Mouse (Mus musculus) urinary bladder, postnatal 10 days (tissue): Measurements from ENCODE around the gene Sae1.
A peak's percentile ranks its signal among the peaks of the same experiment; 100 is the strongest.

Experiments
- DNase-seq: peaks from one replicate; pipeline ENCODE4 v3.0.0; 2022; ENCODE audit warnings: low spot score

The Sae1 gene

DNA sequence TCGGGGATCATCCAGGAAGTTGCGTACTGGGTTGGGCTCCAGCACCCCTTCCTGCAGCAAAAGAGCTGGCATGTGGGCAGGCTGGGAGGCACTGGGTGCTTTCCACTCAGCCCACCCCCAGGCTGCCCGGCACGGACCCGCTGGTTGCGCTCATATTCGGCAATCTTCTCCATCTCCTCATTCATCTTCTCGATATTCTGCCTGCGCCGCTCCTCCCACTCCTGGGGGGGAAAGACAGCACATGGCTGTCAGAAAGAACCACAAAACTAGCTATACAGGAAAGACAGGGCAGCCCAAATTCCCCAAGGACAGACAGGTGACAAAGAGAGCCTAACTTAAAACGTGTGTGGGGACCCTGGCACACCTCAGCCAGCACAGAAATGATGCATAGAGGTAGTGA is 106.9 kb downstream of the Sae1 start:
- DNase-seq, result no peak

DNA sequence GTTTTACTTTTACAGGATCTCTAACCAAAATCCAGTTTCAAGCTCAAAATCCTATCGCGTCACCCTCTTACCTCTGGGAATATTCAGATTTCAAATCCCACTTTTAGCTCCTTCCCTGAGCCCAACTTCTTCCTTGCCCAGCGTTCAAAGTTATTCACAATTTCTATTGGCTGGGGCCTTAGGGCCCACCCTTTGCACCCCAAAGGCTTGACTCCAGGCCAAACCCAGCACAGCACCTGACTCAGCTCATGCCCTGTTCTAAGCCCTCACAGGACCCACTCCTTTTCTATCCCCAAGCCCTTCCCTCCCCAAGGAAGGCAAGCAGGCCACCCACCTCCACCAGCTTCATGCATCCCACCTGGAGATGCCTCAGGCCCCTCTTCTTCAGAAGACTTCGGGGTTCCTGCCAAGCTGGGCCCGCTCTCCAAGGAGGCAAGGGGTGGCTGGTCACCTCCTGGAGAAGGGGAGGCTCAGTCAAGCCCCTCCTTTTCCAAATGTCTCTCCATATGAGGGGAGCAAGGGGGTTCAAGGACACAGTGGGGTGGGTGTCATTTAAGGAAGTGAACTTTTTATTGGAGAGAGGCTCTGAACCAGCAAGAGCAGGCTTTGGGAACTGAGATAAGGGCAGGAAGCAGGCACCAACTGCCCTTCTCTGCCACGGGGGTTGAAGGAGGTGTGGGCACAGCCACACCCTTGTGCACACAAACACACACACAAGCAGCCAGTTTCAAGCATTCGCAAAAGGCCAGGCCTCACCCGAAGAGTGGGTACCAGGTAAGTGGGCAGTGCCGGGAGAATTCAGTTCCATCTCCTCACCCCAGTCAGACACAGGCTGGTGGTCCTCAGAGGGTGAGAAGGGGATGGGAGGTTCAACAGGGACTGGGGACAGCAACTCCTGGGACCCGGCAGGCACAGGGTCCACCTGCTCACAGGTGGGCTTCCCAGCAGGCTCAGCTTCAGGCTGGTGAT is 112.4 kb downstream of the Sae1 start:
- no peak for DNase-seq

DNA sequence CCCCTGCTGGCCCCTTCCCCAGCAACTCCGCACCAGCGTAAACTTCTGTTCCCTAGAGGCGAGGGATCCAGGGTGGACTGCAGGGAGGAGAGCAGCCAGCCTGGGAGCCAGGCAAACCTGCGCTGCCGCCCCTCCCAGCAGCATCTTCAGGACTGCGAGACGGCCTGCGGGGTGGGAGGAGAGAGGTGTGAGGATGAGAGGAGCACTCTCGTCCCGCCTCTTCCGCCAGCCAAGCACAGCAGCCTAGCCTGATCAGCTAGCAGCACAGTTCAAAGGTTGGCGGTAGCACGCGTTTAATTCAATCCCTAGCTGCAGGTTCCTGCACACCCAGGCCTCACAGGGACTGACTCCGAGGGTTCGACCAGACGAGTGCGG is 113.9 kb downstream of the Sae1 start:
- no peak for DNase-seq

DNA sequence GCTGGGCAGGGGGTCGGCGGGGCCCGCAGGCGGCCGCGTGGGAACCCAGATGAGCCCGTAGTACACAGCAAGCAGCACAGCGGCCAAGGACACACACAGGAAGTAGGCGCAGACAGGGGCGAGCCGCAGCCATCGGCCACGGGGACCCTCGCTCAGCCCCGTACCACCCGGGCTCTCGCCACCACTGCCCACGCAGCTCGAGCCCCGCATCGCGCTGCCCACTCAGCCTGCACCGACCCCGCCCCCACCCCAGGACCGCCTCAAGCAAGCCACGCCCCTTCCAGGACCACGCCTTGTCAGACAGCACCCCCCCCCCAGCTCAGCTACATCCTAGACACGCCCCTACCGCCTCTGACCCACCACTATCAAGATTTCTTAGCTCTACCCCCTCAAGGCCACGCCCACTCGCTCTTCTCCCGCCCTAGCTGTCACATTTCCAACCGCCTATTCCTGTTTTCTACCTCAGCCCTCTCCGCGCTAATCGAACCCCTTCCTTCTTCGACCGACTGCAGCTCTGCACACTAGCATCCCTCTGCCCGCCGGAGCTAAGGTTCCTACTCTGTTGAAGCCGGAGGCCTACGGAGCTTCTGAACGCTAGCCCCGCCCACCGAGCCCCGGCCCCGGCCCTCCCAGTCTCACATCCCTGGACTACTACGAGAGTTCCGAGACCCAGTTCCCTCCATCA is 114.4 kb downstream of the Sae1 start, which contains the start of gene Inafm1:
Gene Inafm1, minus strand, starts transcription at position 537 of the 685 bp plus-strand sequence.
- DNase-seq, result peak; percentile 46

DNA sequence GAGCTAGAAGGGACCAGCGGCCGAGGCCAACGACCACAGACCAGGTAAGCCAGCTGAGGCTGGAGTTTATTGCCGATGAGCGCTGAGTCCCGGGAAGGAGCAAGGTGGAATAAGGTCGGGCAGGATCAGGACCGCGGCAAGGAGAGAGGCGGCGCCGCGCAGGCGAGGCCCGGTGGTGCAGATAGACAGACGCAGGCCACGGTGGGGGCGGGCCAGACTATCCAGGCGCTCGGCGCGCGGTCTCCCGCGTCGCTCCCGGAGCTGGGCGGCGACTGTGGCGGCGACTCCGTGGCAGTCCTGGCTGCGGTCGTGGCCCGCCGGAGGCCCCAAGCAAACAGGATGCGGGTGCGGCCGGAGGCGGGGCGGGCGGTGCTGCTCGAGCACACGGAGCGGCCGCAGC is 114.9 kb downstream of the Sae1 start:
- DNase-seq, result peak; percentile 39

DNA sequence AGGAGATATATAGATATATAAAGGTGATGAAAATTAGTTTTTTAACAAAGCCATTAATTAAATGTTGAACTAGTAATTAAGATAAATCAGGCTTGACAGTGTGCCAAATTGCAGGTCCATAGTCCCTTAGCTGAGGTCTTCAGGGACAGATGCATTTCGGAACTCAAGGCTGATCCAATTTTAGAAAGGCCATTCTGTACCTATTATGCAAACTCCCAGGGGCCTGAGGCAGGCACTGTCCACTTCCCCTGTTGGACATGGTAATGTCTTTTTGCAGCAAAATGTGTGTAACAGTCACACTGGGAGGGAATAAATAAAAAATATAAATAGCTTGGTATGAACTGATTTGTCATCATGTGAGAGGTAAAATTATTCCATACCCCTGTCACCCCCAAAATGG is 116.5 kb downstream of the Sae1 start:
- DNase-seq, result no peak
